Mouse (Mus musculus) testis, adult 2 months (tissue): ENCODE measurements at regions not wholly inside any gene's neighbourhood (a gene's known extent, or its start where the extent isn't known, plus 50 kb on each side); places are given as distances from the start of the nearest gene placed in this dataset.

Experiments used
- H3K27ac ChIP-seq: fragments of 200-500 bp; 2 replicates; pipeline ENCODE4 v1.5.1; 2012; ENCODE audit warnings: low read depth, low read length; ENCODE audit not compliant: control insufficient read depth, insufficient read depth
- H3K27me3 ChIP-seq: fragments of 200-500 bp; 2 replicates; pipeline ENCODE4 v1.6.1; 2012; ENCODE audit warnings: mild to moderate bottlenecking, low read length, moderate library complexity; ENCODE audit not compliant: control insufficient read depth, insufficient read depth
- H3K36me3 ChIP-seq: fragments of 200-500 bp; 2 replicates; pipeline ENCODE4 v1.6.1; 2012; ENCODE audit warnings: mild to moderate bottlenecking, low read length; ENCODE audit not compliant: control insufficient read depth, insufficient read depth
- H3K4me1 ChIP-seq: fragments of 200-500 bp; 2 replicates; pipeline ENCODE4 v1.6.1; 2012; ENCODE audit warnings: low read length; ENCODE audit not compliant: control insufficient read depth, insufficient read depth
- H3K4me3 ChIP-seq: fragments of 200-500 bp; 2 replicates; pipeline ENCODE4 v1.5.1; 2012; ENCODE audit warnings: low read depth, mild to moderate bottlenecking, low read length, moderate library complexity, mixed read lengths; ENCODE audit not compliant: control insufficient read depth
- CTCF ChIP-seq: fragments of 200-500 bp; IDR thresholded peaks from 2 replicates; pipeline ENCODE4 v1.5.1; 2012; ENCODE audit warnings: low read depth, mild to moderate bottlenecking, inconsistent platforms, low read length, moderate library complexity; ENCODE audit not compliant: control insufficient read depth, insufficient read depth, insufficient replicate concordance
- POLR2A ChIP-seq: fragments of 200-500 bp; IDR thresholded peaks from 2 replicates; pipeline ENCODE4 v1.6.1; 2012; ENCODE audit warnings: low read depth, mild to moderate bottlenecking, inconsistent platforms, low read length, moderate library complexity; ENCODE audit not compliant: control insufficient read depth

- no peak overlapping the region for H3K27ac ChIP-seq
- no peak overlapping the region for H3K4me3 ChIP-seq
- H3K4me1 ChIP-seq: no peaks in the 10 kb centered on the region
- TF ChIP-seq CTCF: no peak
- TF ChIP-seq POLR2A: no peak
- no peaks in the 10 kb centered on the region for H3K36me3 ChIP-seq
- H3K27me3 ChIP-seq: no peaks in the 10 kb centered on the region
Measured at GRCm38 (mm10) chr2:64367188-64367587, 269.4 kb upstream of the Fign start.

GRCm38 (mm10) chr2:64366528-64366927 is 268.7 kb upstream of the Fign start:
- H3K4me1 ChIP-seq: no peaks in the 10 kb centered on the region
- H3K27me3 ChIP-seq: no peaks in the 10 kb centered on the region
- TF ChIP-seq POLR2A: no peak
- no peak for TF ChIP-seq CTCF
- H3K4me3 ChIP-seq: no peak overlapping the region
- H3K36me3 ChIP-seq: no peaks in the 10 kb centered on the region
- H3K27ac ChIP-seq: no peak overlapping the region

GRCm38 (mm10) chr2:64356286-64356685 is 258.4 kb upstream of the Fign start:
- Histone ChIP-seq H3K4me3 (no peak overlapping the region), H3K27ac (no peak overlapping the region), H3K36me3 (no peaks in the 10 kb centered on the region), H3K4me1 (no peaks in the 10 kb centered on the region), H3K27me3 (no peaks in the 10 kb centered on the region)
- no peak for TF ChIP-seq CTCF
- TF ChIP-seq POLR2A: no peak

- TF ChIP-seq CTCF (no peak), POLR2A (no peak)
- no peaks in the 10 kb centered on the region for H3K27me3 ChIP-seq
- H3K27ac ChIP-seq: no peak overlapping the region
- H3K36me3 ChIP-seq: no peaks in the 10 kb centered on the region
- H3K4me1 ChIP-seq: no peaks in the 10 kb centered on the region
- H3K4me3 ChIP-seq: no peak overlapping the region
Measured at GRCm38 (mm10) chr2:64325499-64325898, 227.7 kb upstream of the Fign start.
